Mouse (Mus musculus): ENCODE data around the gene Rab4a. TPM values are rescaled to one million over a fixed set of nuclear protein-coding genes. Genes with fewer than 3 reads are reported as not detected.

Rab4a gene
- polyA plus RNA-seq (2016; fragmentation: Nextera tagmentation; extraction: Ambion mirVana) = 55.3 and 57.8 TPM in 2 replicates

GRCm38 (mm10) chr8:123805718-123806373 is at the start of gene Rab4a:
Gene Rab4a (plus strand): TSS chr8:123805985.
- peak within 1 kb of the TSS; percentile 73 for H3K4me2 ChIP-seq (replicated peaks)
- peak; percentile 93 for ATAC-seq (ENCODE audit: low FRiP score, low read depth)
- H3K27me3 ChIP-seq = 0 out of 2 replicates have a peak, but pooled peaks cover 3% of the 10 kb centered on the region
- peak within 1 kb of the TSS; percentile 88 for H3K27ac ChIP-seq (replicated peaks)
- peaks cover 26% of the 10 kb centered on the region for H3K4me1 ChIP-seq
- H3K9ac ChIP-seq (replicated peaks) = peak within 1 kb of the TSS; percentile 85
- H3K9me3 ChIP-seq = no peaks in the 10 kb centered on the region
- H3K4me3 ChIP-seq = peak within 1 kb of the TSS; percentile 83
- WGBS = 0% methylated on average over 48 of the region's 48 CpGs
- no peaks in the 10 kb centered on the region for H3K36me3 ChIP-seq

GRCm38 (mm10) chr8:123756901-123757300 is 48.9 kb upstream of the Rab4a start:
- H3K27ac ChIP-seq (replicated peaks) = no peak overlapping the region
- H3K27me3 ChIP-seq = peaks cover 5% of the 10 kb centered on the region; the same call in 1 of the 2 replicates
- no peak overlapping the region for H3K4me3 ChIP-seq
- peaks cover 46% of the 10 kb centered on the region for H3K4me1 ChIP-seq
- no peak for ATAC-seq (ENCODE audit: low FRiP score, low read depth)
- H3K9me3 ChIP-seq = no peaks in the 10 kb centered on the region
- H3K4me2 ChIP-seq (replicated peaks) = no peak overlapping the region
- WGBS = 88% methylated on average over 8 of the region's 8 CpGs
- H3K9ac ChIP-seq (replicated peaks) = no peak overlapping the region
- no peaks in the 10 kb centered on the region for H3K36me3 ChIP-seq

GRCm38 (mm10) chr8:123758935-123759334 is 46.9 kb upstream of the Rab4a start:
- WGBS = 81% methylated on average over 1 of the region's 1 CpGs
- H3K27me3 ChIP-seq = peaks cover 13% of the 10 kb centered on the region; the same call in 1 of the 2 replicates
- no peaks in the 10 kb centered on the region for H3K36me3 ChIP-seq
- ATAC-seq (ENCODE audit: low FRiP score, low read depth) = no peak
- no peak overlapping the region for H3K4me2 ChIP-seq (replicated peaks)
- H3K27ac ChIP-seq (replicated peaks) = no peak overlapping the region
- H3K4me1 ChIP-seq = peaks cover 37% of the 10 kb centered on the region
- no peak overlapping the region for H3K9ac ChIP-seq (replicated peaks)
- H3K9me3 ChIP-seq = no peaks in the 10 kb centered on the region
- no peak overlapping the region for H3K4me3 ChIP-seq

GRCm38 (mm10) chr8:123759933-123760332 is 45.9 kb upstream of the Rab4a start:
- Histone ChIP-seq H3K9me3 (no peaks in the 10 kb centered on the region), H3K27ac (replicated peaks) (0 out of 2 replicates have a peak overlapping the region, but pooled peaks have one; percentile 15), H3K4me3 (peak overlapping the region; percentile 29), H3K27me3 (peaks cover 13% of the 10 kb centered on the region; the same call in 1 of the 2 replicates), H3K36me3 (no peaks in the 10 kb centered on the region), H3K4me2 (replicated peaks) (peak overlapping the region; percentile 54), H3K9ac (replicated peaks) (peak overlapping the region; percentile 37; the same call in 1 of the 2 replicates), H3K4me1 (peaks cover 27% of the 10 kb centered on the region)
- ATAC-seq (ENCODE audit: low FRiP score, low read depth) = peak; percentile 93
- WGBS = 3% methylated on average over 10 of the region's 10 CpGs

GRCm38 (mm10) chr8:123760579-123760978 is 45.2 kb upstream of the Rab4a start:
- no peaks in the 10 kb centered on the region for H3K9me3 ChIP-seq
- peaks cover 13% of the 10 kb centered on the region; the same call in 1 of the 2 replicates for H3K27me3 ChIP-seq
- H3K27ac ChIP-seq (replicated peaks) = no peak overlapping the region
- H3K36me3 ChIP-seq = no peaks in the 10 kb centered on the region
- no peak for ATAC-seq (ENCODE audit: low FRiP score, low read depth)
- peaks cover 26% of the 10 kb centered on the region for H3K4me1 ChIP-seq
- H3K9ac ChIP-seq (replicated peaks) = 0 out of 2 replicates have a peak overlapping the region, but pooled peaks have one; percentile 37
- WGBS = 55% methylated on average over 5 of the region's 5 CpGs
- H3K4me2 ChIP-seq (replicated peaks) = peak overlapping the region; percentile 54
- H3K4me3 ChIP-seq = peak overlapping the region; percentile 29

- Histone ChIP-seq H3K4me1 (peaks cover 26% of the 10 kb centered on the region), H3K4me3 (no peak overlapping the region), H3K27ac (replicated peaks) (no peak overlapping the region), H3K27me3 (peaks cover 13% of the 10 kb centered on the region; the same call in 1 of the 2 replicates), H3K36me3 (no peaks in the 10 kb centered on the region), H3K9ac (replicated peaks) (no peak overlapping the region), H3K9me3 (no peaks in the 10 kb centered on the region), H3K4me2 (replicated peaks) (no peak overlapping the region; the same call in 1 of the 2 replicates)
- no peak for ATAC-seq (ENCODE audit: low FRiP score, low read depth)
- WGBS = 50% methylated on average over 12 of the region's 12 CpGs
Observed at GRCm38 (mm10) chr8:123761266-123761882, 44.4 kb upstream of the Rab4a start.

GRCm38 (mm10) chr8:123761883-123762270 is 43.9 kb upstream of the Rab4a start:
- Histone ChIP-seq H3K36me3 (no peaks in the 10 kb centered on the region), H3K27me3 (peaks cover 13% of the 10 kb centered on the region; the same call in 1 of the 2 replicates), H3K9me3 (no peaks in the 10 kb centered on the region), H3K9ac (replicated peaks) (no peak overlapping the region), H3K4me2 (replicated peaks) (no peak overlapping the region), H3K27ac (replicated peaks) (no peak overlapping the region), H3K4me1 (peaks cover 26% of the 10 kb centered on the region), H3K4me3 (no peak overlapping the region)
- 38% methylated on average over 3 of the region's 4 CpGs for WGBS
- no peak for ATAC-seq (ENCODE audit: low FRiP score, low read depth)

GRCm38 (mm10) chr8:123763355-123763754 is 42.4 kb upstream of the Rab4a start:
- Histone ChIP-seq H3K4me3 (no peak overlapping the region), H3K27ac (replicated peaks) (no peak overlapping the region), H3K27me3 (peaks cover 15% of the 10 kb centered on the region), H3K9me3 (no peaks in the 10 kb centered on the region), H3K4me1 (peaks cover 26% of the 10 kb centered on the region), H3K4me2 (replicated peaks) (no peak overlapping the region), H3K36me3 (no peaks in the 10 kb centered on the region), H3K9ac (replicated peaks) (no peak overlapping the region)
- WGBS = 87% methylated on average over 7 of the region's 7 CpGs
- ATAC-seq (ENCODE audit: low FRiP score, low read depth) = no peak

- Histone ChIP-seq H3K9me3 (no peaks in the 10 kb centered on the region), H3K4me2 (replicated peaks) (no peak overlapping the region), H3K36me3 (no peaks in the 10 kb centered on the region), H3K27me3 (peaks cover 15% of the 10 kb centered on the region), H3K4me3 (no peak overlapping the region), H3K27ac (replicated peaks) (no peak overlapping the region), H3K9ac (replicated peaks) (no peak overlapping the region), H3K4me1 (peaks cover 24% of the 10 kb centered on the region)
- 34% methylated on average over 4 of the region's 4 CpGs for WGBS
- no peak for ATAC-seq (ENCODE audit: low FRiP score, low read depth)
Observed at GRCm38 (mm10) chr8:123764671-123765070, 41.1 kb upstream of the Rab4a start.

GRCm38 (mm10) chr8:123766516-123766915 is 39.3 kb upstream of the Rab4a start:
- Histone ChIP-seq H3K36me3 (no peaks in the 10 kb centered on the region), H3K4me3 (no peak overlapping the region), H3K27me3 (peaks cover 15% of the 10 kb centered on the region), H3K27ac (replicated peaks) (no peak overlapping the region), H3K4me1 (peaks cover 6% of the 10 kb centered on the region), H3K4me2 (replicated peaks) (no peak overlapping the region), H3K9ac (replicated peaks) (no peak overlapping the region), H3K9me3 (no peaks in the 10 kb centered on the region)
- 87% methylated on average over 4 of the region's 4 CpGs for WGBS
- ATAC-seq (ENCODE audit: low FRiP score, low read depth) = no peak

- H3K36me3 ChIP-seq = no peaks in the 10 kb centered on the region
- H3K27me3 ChIP-seq = peaks cover 9% of the 10 kb centered on the region; the same call in 1 of the 2 replicates
- no peaks in the 10 kb centered on the region for H3K4me1 ChIP-seq
- no peak overlapping the region for H3K4me3 ChIP-seq
- no peaks in the 10 kb centered on the region for H3K9me3 ChIP-seq
- H3K27ac ChIP-seq (replicated peaks) = no peak overlapping the region
- 80% methylated on average over 8 of the region's 8 CpGs for WGBS
- H3K4me2 ChIP-seq (replicated peaks) = no peak overlapping the region
- H3K9ac ChIP-seq (replicated peaks) = no peak overlapping the region
- no peak for ATAC-seq (ENCODE audit: low FRiP score, low read depth)
Observed at GRCm38 (mm10) chr8:123767874-123768273, 37.9 kb upstream of the Rab4a start.
